Mouse (Mus musculus): ENCODE results near the gene Mief1.

DNA sequence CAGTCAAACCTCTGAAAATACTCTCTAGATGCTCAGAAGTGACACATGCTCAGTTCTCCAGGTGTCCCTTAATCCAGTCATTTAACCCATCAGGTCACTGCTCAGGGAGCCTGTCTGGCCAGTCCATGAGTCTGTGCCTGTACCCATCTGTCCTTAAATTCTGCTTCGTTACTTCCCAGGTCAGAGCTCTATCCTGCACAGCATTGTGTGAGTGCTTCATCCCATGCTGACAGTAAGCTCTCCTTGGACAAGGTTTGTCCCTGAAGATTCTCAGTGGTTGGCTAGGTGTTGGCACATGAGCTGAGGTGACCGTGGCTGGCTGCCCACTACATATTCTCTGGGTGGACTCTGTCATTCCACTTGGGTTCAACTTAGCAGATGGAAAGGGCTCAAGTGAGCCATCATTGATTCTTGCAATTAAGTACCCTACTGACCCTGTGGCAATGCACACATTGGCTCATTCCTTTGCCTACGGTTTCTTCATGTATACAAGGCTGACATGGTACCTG, 27.7 kb upstream of the Mief1 start:
- TF ChIP-seq CTCF (IDR thresholded peaks at IDR 0.05; ENCODE audit: extremely low read depth, insufficient read depth, low read length), result no peak
- no peak for TF ChIP-seq POLR2A (IDR thresholded peaks at IDR 0.05; ENCODE audit: extremely low read depth, insufficient read depth, low read length)
